Mouse (Mus musculus) olfactory bulb, adult 2 months (tissue): Measurements from ENCODE around the gene Spata21.

Experiments used
- CTCF ChIP-seq: fragments of 200-500 bp; IDR thresholded peaks from 2 replicates; pipeline ENCODE4 v1.5.1; 2012; ENCODE audit warnings: low read depth, mild to moderate bottlenecking, low read length, moderate library complexity; ENCODE audit not compliant: insufficient read depth
- POLR2A ChIP-seq: fragments of 200-500 bp; IDR thresholded peaks from 2 replicates; pipeline ENCODE4 v1.6.1; 2012; ENCODE audit warnings: mild to moderate bottlenecking, low read depth, low read length, moderate library complexity; ENCODE audit not compliant: insufficient read depth

- TF ChIP-seq CTCF (no peak), POLR2A (no peak)
These were observed 42.7 kb downstream of the Spata21 start for GRCm38 (mm10) chr4:141130704-141131342.
